Mouse (Mus musculus) ES-E14 (cell line): ENCODE measurements around the gene 1110051M20Rik.

ENCODE experiments used
- CHD2 ChIP-seq: IDR thresholded peaks from 2 replicates; pipeline ENCODE4 v1.6.1; 2014; ENCODE audit warnings: mild to moderate bottlenecking, low read depth, low read length, inconsistent platforms
- HCFC1 ChIP-seq: IDR thresholded peaks from 2 replicates; pipeline ENCODE4 v1.6.1; 2012; ENCODE audit warnings: low read length, inconsistent platforms, borderline replicate concordance; ENCODE audit not compliant: insufficient read depth

GRCm38 (mm10) chr2:91263692-91264660 is 180.5 kb downstream of the 1110051M20Rik start:
- no peak for TF ChIP-seq HCFC1
- TF ChIP-seq CHD2, result no peak
